Mouse (Mus musculus) liver, postnatal 0 days (tissue): ENCODE data around the gene Tekt1. TPM values are rescaled to one million over a fixed set of nuclear protein-coding genes. Genes with fewer than 3 reads are reported as not detected.

ENCODE experiments used
- ATAC-seq: fragments of 200-750 bp; cut with Nextera tagmentation; 2 replicates; pipeline ENCODE4 v1.8.0; 2017; ENCODE audit warnings: mild to moderate bottlenecking, moderate library complexity
- DNase-seq: peaks from one replicate; pipeline ENCODE4 v3.0.0-alpha.2; 2016
- H3K27ac ChIP-seq: fragments of 300-500 bp; sonication (generic); 2 replicates; pipeline ENCODE4 v1.5.1; 2014; ENCODE audit warnings: antibody characterized with exemption, moderate library complexity, mild to moderate bottlenecking, low read depth
- H3K27me3 ChIP-seq: fragments of 300-500 bp; sonication (generic); 2 replicates; pipeline ENCODE4 v1.6.1; 2014; ENCODE audit warnings: low read length, control low read depth, mixed read lengths; ENCODE audit not compliant: insufficient read depth
- H3K36me3 ChIP-seq: fragments of 300-500 bp; sonication (generic); replicated peaks from 2 replicates; pipeline ENCODE4 v1.6.1; 2014; ENCODE audit warnings: mild to moderate bottlenecking, control low read depth, low read length, moderate library complexity, mixed read lengths; ENCODE audit not compliant: insufficient read depth
- H3K4me1 ChIP-seq: fragments of 300-500 bp; sonication (generic); 2 replicates; pipeline ENCODE4 v1.6.1; 2014; ENCODE audit warnings: antibody characterized with exemption, mild to moderate bottlenecking, control low read depth; ENCODE audit not compliant: insufficient read depth
- H3K4me2 ChIP-seq: fragments of 300-500 bp; sonication (generic); 2 replicates; pipeline ENCODE4 v1.6.1; 2014; ENCODE audit warnings: low read depth, mild to moderate bottlenecking, low read length, moderate library complexity, mixed read lengths
- H3K4me3 ChIP-seq: fragments of 300-500 bp; sonication (generic); 2 replicates; pipeline ENCODE4 v1.5.1; 2014; ENCODE audit warnings: low read depth, low read length
- H3K9ac ChIP-seq: fragments of 300-500 bp; sonication (generic); replicated peaks from 2 replicates; pipeline ENCODE4 v1.6.1; 2014; ENCODE audit warnings: mild to moderate bottlenecking, moderate library complexity
- H3K9me3 ChIP-seq: fragments of 300-500 bp; sonication (generic); 2 replicates; pipeline ENCODE4 v1.6.1; 2016; ENCODE audit warnings: mild to moderate bottlenecking, control low read depth, low read length, mixed read lengths
- CTCF ChIP-seq: sonication (generic); IDR thresholded peaks from 2 replicates; pipeline ENCODE4 v1.5.1; 2016; ENCODE audit warnings: antibody characterized with exemption, low read depth
- EP300 ChIP-seq: IDR thresholded peaks from 2 replicates; pipeline ENCODE4 v1.6.1; 2016; ENCODE audit warnings: antibody characterized with exemption, low read depth, mild to moderate bottlenecking
- WGBS: fragments of 180-500 bp; shearing (Covaris S2); extraction: QIAGEN DNeasy Blood & Tissue Kit; methylation state at CpG from one replicate; pipeline ENCODE4 v1.1.7; 2014; ENCODE audit not compliant: insufficient replicate concordance; 5-methylcytosine and 5-hydroxymethylcytosine counted together
- polyA plus RNA-seq: library from polyadenylated mRNA; unstranded; fragments of >200 nt; fragmentation: Nextera tagmentation; extraction: Ambion mirVana; gene quantifications from 2 replicates; pipeline ENCODE4 v1.2.1, GENCODE M21; 2015

The Tekt1 gene
- polyA plus RNA-seq, 1 experiment from 2014 or later, result not detected

DNA sequence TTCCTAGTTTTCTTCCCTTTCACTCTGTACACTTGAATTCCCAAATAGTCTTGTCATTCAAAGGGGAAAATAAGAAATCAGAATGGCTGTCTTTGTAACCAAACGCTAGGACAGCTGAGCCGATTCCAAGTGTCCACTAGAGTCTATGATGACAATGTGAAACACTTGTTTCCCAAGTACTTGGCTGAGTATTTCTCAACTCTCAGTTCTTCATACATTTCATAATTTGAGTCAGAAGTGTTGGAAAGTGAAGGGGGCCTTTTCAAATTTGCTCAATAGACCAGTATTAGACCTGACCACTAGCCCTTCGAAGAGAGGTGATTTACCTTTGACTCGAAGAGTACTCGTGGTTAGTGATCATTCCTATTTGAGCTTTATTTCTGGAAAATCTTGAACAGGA is 2.3 kb upstream of the Tekt1 start:
- WGBS, result 79% methylated on average over 5 of the region's 5 CpGs
- no peaks in the 10 kb centered on the region for H3K36me3 ChIP-seq
- TF ChIP-seq EP300 (no peak), CTCF (no peak)
- peaks cover 8% of the 10 kb centered on the region for H3K4me1 ChIP-seq
- ATAC-seq (no peak), DNase-seq (no peak)
- H3K9ac ChIP-seq, result no peak overlapping the region
- no peak overlapping the region for H3K4me3 ChIP-seq
- H3K27me3 ChIP-seq, result 0 out of 2 replicates have a peak, but pooled peaks cover 6% of the 10 kb centered on the region
- H3K4me2 ChIP-seq, result no peak overlapping the region
- no peak overlapping the region for H3K27ac ChIP-seq
- H3K9me3 ChIP-seq, result no peaks in the 10 kb centered on the region

DNA sequence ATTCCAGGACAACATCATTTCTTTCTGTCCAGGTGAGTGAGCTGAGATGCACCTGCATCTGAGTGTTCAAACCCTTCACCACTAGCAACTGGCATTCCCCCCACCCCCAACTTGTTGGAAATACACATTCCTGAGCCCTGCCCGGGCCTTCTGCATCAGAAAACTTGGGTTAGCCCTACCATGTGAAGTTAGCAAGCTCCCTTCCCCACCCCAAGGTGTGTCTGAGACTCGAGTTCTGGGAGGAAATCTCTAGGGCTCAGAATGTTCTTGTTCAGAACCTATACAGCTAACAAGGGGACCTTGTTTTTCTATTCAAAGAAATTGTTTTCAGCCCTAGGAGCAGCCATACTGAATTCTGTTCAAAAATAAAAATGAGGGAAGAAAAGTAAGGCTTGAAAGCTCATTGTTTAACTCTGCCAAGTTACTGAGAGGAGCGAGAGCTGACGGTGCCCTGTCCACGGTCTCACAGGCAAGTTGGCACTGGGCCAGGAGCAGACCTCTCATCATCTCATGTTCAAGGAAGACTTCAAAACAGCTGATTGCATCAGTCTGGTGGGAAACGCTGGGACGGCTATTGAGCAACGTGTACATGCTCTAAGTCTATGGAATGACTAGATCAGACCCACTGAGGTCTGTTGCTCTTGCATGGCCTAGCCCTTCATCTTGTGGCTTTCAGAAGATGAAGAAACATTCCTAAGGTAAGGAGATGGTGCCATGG is 1.4 kb upstream of the Tekt1 start:
- H3K36me3 ChIP-seq, result no peaks in the 10 kb centered on the region
- peaks cover 8% of the 10 kb centered on the region for H3K4me1 ChIP-seq
- no peak overlapping the region for H3K4me2 ChIP-seq
- H3K27me3 ChIP-seq, result 0 out of 2 replicates have a peak, but pooled peaks cover 6% of the 10 kb centered on the region
- H3K27ac ChIP-seq, result no peak overlapping the region
- H3K4me3 ChIP-seq, result no peak overlapping the region
- no peaks in the 10 kb centered on the region for H3K9me3 ChIP-seq
- no peak overlapping the region for H3K9ac ChIP-seq
- DNase-seq (peak; percentile 36), ATAC-seq (no peak)
- TF ChIP-seq EP300, result no peak
- 58% methylated on average over 8 of the region's 8 CpGs for WGBS

DNA sequence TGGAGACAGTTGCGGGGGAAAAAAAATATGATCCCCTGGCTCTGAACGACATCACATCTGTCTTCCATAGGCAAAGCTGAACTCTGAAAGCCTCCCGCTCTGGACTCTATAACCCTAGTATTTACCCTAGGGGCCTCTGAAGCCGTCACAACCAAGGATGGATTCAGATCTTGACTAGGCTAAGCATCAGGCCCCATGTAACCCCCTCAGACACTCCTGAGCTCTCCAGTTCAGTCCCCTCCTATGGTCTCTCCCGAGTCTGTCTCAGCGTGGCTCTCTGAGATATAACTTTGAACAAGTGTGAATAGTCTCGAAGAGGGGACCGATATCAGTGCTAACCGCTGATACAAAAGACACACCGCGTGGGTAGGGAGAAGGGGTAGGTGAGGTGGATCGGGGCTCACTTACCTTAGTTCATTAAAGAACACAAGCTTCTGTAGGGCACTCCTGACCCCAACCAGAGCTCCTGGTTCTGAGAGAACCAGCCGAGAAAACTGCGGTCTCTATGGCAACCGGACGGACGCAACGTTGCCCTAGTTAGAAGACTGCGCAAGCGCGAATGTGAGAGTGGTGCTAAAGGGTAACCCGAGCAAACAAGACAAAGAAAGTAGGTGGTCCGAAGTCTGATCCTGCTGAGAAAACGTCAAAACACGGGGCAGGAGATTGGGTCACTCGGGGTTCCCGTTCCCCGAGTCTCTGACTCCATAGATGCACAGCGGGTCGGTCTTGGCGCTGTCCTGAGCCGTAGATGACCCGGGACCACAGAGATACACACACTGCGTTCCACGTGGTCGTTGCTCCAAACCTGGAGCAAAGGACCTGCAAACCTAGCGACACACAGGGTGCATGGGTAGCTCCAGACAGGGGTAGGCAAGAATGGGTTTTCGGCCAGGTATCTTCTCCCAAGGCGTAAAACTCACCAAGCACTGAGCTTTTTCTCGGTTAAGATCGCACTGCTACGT is 576 bp downstream of the Tekt1 start:
- peaks cover 8% of the 10 kb centered on the region for H3K4me1 ChIP-seq
- ATAC-seq, result peak; percentile 64; the same call in 1 of the 2 replicates
- no peaks in the 10 kb centered on the region for H3K9me3 ChIP-seq
- no peak overlapping the region for H3K27ac ChIP-seq
- H3K36me3 ChIP-seq, result no peaks in the 10 kb centered on the region
- WGBS, result 11% methylated on average over 42 of the region's 42 CpGs
- H3K9ac ChIP-seq, result peak overlapping the region; percentile 30; the same call in 1 of the 2 replicates
- TF ChIP-seq EP300, result no peak
- no peak for TF ChIP-seq CTCF
- peak overlapping the region; percentile 32 for H3K4me3 ChIP-seq
- 0 out of 2 replicates have a peak, but pooled peaks cover 7% of the 10 kb centered on the region for H3K27me3 ChIP-seq
- DNase-seq, result peak; percentile 66
- peak overlapping the region; percentile 79 for H3K4me2 ChIP-seq

DNA sequence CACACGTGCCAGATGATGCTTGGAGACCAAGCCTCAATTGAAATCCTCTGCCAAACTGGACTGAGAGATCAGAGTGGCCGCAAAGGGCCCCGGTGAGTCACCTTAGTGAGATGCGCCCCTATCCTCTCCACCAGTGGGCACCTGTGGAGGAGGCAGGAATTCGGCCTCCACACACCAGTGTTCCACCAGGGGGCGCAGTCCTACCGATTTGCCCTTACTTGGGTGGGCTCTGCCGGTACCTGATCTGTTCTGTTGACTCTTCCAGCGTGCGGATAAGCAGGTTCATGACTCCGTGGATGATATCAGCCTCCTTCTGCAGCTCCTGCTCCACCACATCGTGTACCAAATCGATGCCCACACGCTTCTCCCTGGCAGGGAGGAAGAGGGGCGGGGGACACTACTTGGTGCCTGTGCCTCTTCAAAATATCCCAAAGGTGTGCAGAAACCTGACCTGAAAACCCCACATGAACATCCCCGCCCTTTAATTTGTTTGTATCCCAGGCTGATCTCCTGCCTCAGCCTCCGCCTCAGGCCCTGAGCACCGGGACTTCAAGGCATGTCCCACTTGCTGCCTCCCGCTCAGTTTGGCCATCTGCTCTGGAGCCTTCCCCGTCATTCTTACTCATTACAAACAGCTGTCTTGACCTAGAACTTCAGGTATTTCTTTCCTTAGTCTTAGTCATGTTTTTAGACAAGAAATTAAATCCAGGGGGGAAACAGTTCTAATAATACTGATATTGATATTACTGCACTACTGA is 7.1 kb downstream of the Tekt1 start:
- no peak overlapping the region for H3K4me3 ChIP-seq
- 24% methylated on average over 20 of the region's 20 CpGs for WGBS
- H3K36me3 ChIP-seq, result no peaks in the 10 kb centered on the region

DNA sequence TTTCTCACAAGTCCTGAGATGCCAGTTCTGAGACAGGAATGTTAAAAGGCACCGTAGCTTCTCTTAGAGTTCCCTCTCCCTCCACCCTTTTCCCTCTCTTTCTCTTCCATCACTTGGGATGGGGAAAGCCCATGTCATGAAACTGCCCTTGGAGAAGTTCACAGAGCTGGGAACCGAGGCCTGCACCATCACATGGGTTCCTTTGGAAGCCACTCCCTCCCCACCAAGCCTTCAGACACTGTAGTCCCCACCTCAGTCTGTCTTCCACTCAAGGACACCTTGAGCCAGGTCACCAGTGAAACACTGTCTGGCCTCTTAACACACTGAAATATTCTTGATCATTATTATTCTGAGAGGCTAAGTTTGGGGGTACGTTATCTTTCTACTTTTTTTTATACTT is 9.1 kb downstream of the Tekt1 start:
- Histone ChIP-seq H3K27ac (no peak overlapping the region), H3K27me3 (0 out of 2 replicates have a peak, but pooled peaks cover 2% of the 10 kb centered on the region), H3K36me3 (no peaks in the 10 kb centered on the region), H3K4me3 (no peak overlapping the region), H3K9me3 (no peaks in the 10 kb centered on the region), H3K4me2 (no peak overlapping the region), H3K4me1 (peaks cover 3% of the 10 kb centered on the region; the same call in 1 of the 2 replicates), H3K9ac (no peak overlapping the region)
- ATAC-seq (no peak), DNase-seq (no peak)
- TF ChIP-seq CTCF, result no peak
- TF ChIP-seq EP300, result no peak
- WGBS, result 69% methylated on average over 3 of the region's 3 CpGs

More for the DNA sequence above, 7.1 kb downstream of the Tekt1 start:
- Histone ChIP-seq H3K4me2 (peak overlapping the region; percentile 23; the same call in 1 of the 2 replicates), H3K9ac (no peak overlapping the region), H3K27ac (no peak overlapping the region), H3K27me3 (0 out of 2 replicates have a peak, but pooled peaks cover 2% of the 10 kb centered on the region), H3K9me3 (no peaks in the 10 kb centered on the region), H3K4me1 (peaks cover 3% of the 10 kb centered on the region; the same call in 1 of the 2 replicates)
- ATAC-seq, result no peak
- DNase-seq, result peak; percentile 81
- TF ChIP-seq CTCF, result peak; percentile 92
- no peak for TF ChIP-seq EP300
